ENCODE assay signal across 14 mouse cellular contexts in the genomic region with DNA sequence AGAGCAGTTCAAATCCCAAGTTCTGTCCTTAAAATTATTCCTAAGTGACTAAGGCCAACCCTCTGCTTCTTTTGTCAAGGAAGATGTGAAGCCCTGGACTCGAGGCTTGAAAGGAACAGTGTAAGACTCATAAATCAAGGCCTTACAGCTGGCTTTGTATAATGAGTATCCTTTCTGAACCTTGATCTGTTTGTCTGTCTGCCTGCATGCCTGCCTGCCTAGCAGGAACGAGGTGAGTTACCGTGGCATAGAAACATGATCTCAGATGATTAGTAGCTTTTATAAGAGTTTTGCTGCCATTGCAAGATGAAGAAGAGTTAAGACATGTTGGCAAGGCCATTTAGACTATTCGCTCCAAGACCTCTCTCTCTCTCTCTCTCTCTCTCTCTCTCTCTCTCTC.
"Had no signal": no experiment of that assay in that cellular context is flagged by ENCODE, and none has a peak within 500 bp of the region (broad histone marks: within the 10 kb centered on the region; RNA-seq: fewer than 3 reads in every experiment).

No protein-coding gene starts in this region.

- H3K27me3 ChIP-seq: midbrain, embryonic 13.5 days; midbrain, embryonic 15.5 days; neural tube, embryonic 12.5 days; stomach, embryonic 15.5 days had no signal

- DNase-seq: lung, adult 18-20 months; lung, embryonic 14.5 days; lung, postnatal 10 days; lung, postnatal 4 days; right cerebral cortex, postnatal 14 days; thymus, adult 2 months; thymus, postnatal 25 days; thymus, postnatal 4 days had no signal

- H3K9me3 ChIP-seq: midbrain, embryonic 13.5 days; midbrain, embryonic 15.5 days; neural tube, embryonic 12.5 days; stomach, embryonic 15.5 days had no signal

- H3K9ac ChIP-seq: lung, embryonic 14.5 days; midbrain, embryonic 13.5 days; midbrain, embryonic 15.5 days; neural tube, embryonic 12.5 days; stomach, embryonic 15.5 days had no signal

- H3K4me2 ChIP-seq: lung, embryonic 14.5 days; midbrain, embryonic 11.5 days; midbrain, embryonic 13.5 days; midbrain, embryonic 15.5 days; neural tube, embryonic 12.5 days; stomach, embryonic 15.5 days had no signal

- H3K36me3 ChIP-seq: midbrain, embryonic 13.5 days; midbrain, embryonic 15.5 days; neural tube, embryonic 12.5 days; stomach, embryonic 15.5 days had no signal

- H3K4me1 ChIP-seq: midbrain, embryonic 13.5 days; midbrain, embryonic 15.5 days; neural tube, embryonic 12.5 days; stomach, embryonic 15.5 days had no signal

- H3K4me3 ChIP-seq: midbrain, embryonic 13.5 days; midbrain, embryonic 15.5 days; neural tube, embryonic 12.5 days; stomach, embryonic 15.5 days had no signal

- ATAC-seq: midbrain, embryonic 13.5 days; midbrain, embryonic 15.5 days had no signal

- H3K27ac ChIP-seq: midbrain, embryonic 13.5 days; midbrain, embryonic 15.5 days; neural tube, embryonic 12.5 days; stomach, embryonic 15.5 days; stomach, postnatal 0 days had no signal
